Mouse (Mus musculus): ENCODE data around the gene Dchs1. TPM values are rescaled to one million over a fixed set of nuclear protein-coding genes. Genes with fewer than 3 reads are reported as not detected.

Gene Dchs1
- polyA plus RNA-seq, 1 experiment from 2014 or later: 8.3 TPM

DNA sequence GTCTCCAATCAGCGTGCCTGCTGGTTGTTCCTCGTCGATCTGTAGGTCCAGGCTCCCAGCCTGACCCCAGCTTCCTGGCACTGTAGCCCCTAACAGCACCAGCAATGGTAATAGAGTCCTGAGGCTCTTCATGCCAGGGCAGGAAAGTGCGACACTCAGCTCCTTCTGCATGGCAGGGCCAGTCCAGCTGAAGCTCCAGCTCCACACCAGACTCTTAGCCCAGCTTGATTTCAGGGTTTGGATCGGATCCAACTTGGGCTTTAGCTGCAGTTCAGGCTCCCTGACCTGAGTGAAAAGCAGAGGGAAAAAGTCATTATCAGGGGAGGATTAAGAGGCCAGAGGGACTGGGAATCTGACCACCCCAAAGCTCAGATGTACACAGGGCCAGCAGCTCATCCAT, 14.4 kb downstream of the Dchs1 start:
- ATAC-seq (ENCODE audit: insufficient number of reproducible peaks, insufficient read depth, low FRiP score, low read depth): no peak
- WGBS: 75% methylated on average over 5 of the region's 5 CpGs
- peaks cover 6 to 15% of the 10 kb centered on the region in 2 experiments; a peak in 3 of 4 replicates for H3K4me1 ChIP-seq (ENCODE audit: control insufficient read depth in 2 of 2, insufficient read depth in 2 of 2, low read length in 2 of 2)

DNA sequence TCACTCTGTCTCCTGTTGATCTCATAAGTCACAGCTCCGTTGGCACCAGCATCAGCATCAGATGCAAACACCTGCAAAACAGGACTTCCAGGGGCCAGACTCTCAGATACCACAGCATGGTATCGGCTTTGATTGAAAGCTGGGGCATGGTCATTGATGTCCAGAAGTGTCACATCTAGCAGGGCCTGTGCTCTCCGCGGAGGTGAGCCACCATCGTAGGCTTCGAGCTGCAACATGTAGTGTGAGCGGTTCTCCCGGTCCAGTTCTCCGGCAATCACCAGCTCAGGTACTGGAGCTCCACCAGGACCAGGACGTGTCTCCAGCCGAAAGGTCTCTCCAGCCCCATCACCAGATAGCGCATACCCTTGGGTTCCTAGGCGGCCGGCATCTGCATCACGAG, 15.1 kb downstream of the Dchs1 start:
- H3K36me3 ChIP-seq (ENCODE audit: control insufficient read depth, insufficient read depth, low read length): peaks cover 29% of the 10 kb centered on the region
- H3K4me1 ChIP-seq (ENCODE audit: control insufficient read depth in 2 of 2, insufficient read depth in 2 of 2, low read length in 2 of 2): peaks cover 5 to 19% of the 10 kb centered on the region in 2 experiments; a peak in 3 of 4 replicates
- no peaks in the 10 kb centered on the region for H3K9me3 ChIP-seq (ENCODE audit: control insufficient read depth, low read length)
- H3K4me2 ChIP-seq (ENCODE audit: low read length): no peak overlapping the region
- 91% methylated on average over 15 of the region's 15 CpGs for WGBS
- ATAC-seq (ENCODE audit: insufficient number of reproducible peaks, insufficient read depth, low FRiP score, low read depth): no peak
- H3K27ac ChIP-seq (replicated peaks in 1 of 2; ENCODE audit: control insufficient read depth in 1 of 2, insufficient read depth in 1 of 2, low read depth in 2 of 2, low read length in 2 of 2): no peak overlapping the region
- H3K9ac ChIP-seq (ENCODE audit: low read length): no peak overlapping the region
- H3K4me3 ChIP-seq (ENCODE audit: control insufficient read depth in 1 of 2, insufficient read depth in 1 of 2, low read depth in 1 of 2, low read length in 2 of 2): no peak overlapping the region
- H3K27me3 ChIP-seq (ENCODE audit: control insufficient read depth, insufficient read depth, low read length): no peaks in the 10 kb centered on the region

More for the DNA sequence above, 14.4 kb downstream of the Dchs1 start:
- Histone ChIP-seq H3K9me3 (ENCODE audit: control insufficient read depth, low read length) (no peaks in the 10 kb centered on the region), H3K36me3 (ENCODE audit: control insufficient read depth, insufficient read depth, low read length) (peaks cover 29% of the 10 kb centered on the region), H3K9ac (ENCODE audit: low read length) (no peak overlapping the region), H3K27me3 (ENCODE audit: control insufficient read depth, insufficient read depth, low read length) (no peaks in the 10 kb centered on the region), H3K4me2 (ENCODE audit: low read length) (no peak overlapping the region), H3K4me3 (ENCODE audit: control insufficient read depth in 1 of 2, insufficient read depth in 1 of 2, low read depth in 1 of 2, low read length in 2 of 2) (no peak overlapping the region), H3K27ac (replicated peaks in 1 of 2; ENCODE audit: control insufficient read depth in 1 of 2, insufficient read depth in 1 of 2, low read depth in 2 of 2, low read length in 2 of 2) (no peak overlapping the region)

DNA sequence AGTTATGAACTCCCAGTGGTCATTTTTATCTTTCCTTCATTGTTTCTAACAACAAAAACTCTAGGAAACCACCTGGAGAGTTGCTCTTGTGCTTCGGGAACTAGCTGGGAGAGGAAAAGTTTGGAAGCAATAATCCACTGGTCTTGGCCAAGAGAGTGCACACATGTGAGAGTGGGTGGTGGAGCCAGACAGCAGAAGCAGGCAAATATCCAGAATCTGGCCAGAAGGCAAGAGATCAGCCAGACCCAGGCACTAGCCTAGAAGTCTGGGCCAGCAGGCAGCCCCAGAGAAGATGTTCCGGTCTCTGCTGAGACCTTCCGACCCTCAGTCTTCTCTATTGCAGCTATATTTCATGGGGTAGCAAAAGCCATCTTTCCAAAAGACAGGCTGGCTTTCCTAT, 17.5 kb downstream of the Dchs1 start:
- Histone ChIP-seq H3K9ac (ENCODE audit: low read length) (no peak overlapping the region), H3K9me3 (ENCODE audit: control insufficient read depth, low read length) (no peaks in the 10 kb centered on the region), H3K36me3 (ENCODE audit: control insufficient read depth, insufficient read depth, low read length) (peaks cover 41% of the 10 kb centered on the region), H3K4me1 (ENCODE audit: control insufficient read depth in 2 of 2, insufficient read depth in 2 of 2, low read length in 2 of 2) (peaks cover 5 to 17% of the 10 kb centered on the region in 2 experiments; a peak in 3 of 4 replicates), H3K27me3 (ENCODE audit: control insufficient read depth, insufficient read depth, low read length) (no peaks in the 10 kb centered on the region), H3K4me3 (ENCODE audit: control insufficient read depth in 1 of 2, insufficient read depth in 1 of 2, low read depth in 1 of 2, low read length in 2 of 2) (no peak overlapping the region), H3K4me2 (ENCODE audit: low read length) (no peak overlapping the region), H3K27ac (replicated peaks in 1 of 2; ENCODE audit: control insufficient read depth in 1 of 2, insufficient read depth in 1 of 2, low read depth in 2 of 2, low read length in 2 of 2) (no peak overlapping the region)
- ATAC-seq (ENCODE audit: insufficient number of reproducible peaks, insufficient read depth, low FRiP score, low read depth): no peak
- 91% methylated on average over 3 of the region's 3 CpGs for WGBS

DNA sequence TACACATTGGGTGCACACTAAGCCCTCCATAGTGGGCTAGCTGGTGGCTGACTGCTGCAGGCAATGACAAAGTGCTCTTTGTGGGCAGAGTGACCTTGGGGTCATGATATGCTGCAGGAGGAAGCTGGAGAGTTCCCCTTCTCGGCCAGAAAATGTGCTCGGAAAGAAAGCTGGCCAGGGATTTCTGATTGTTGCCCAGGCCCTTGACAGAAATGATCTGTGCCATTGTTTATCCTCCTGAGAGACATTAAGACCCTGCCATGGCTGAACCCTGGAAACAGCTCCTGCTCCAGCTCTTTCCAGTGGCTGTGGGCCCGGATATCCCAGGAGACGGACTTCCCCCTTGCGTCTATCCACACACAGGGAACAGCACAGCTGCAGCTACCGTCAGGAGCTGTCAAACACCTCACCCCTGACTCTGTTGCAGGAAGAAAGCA, 19.7 kb downstream of the Dchs1 start:
- no peak for ATAC-seq (ENCODE audit: insufficient number of reproducible peaks, insufficient read depth, low FRiP score, low read depth)

DNA sequence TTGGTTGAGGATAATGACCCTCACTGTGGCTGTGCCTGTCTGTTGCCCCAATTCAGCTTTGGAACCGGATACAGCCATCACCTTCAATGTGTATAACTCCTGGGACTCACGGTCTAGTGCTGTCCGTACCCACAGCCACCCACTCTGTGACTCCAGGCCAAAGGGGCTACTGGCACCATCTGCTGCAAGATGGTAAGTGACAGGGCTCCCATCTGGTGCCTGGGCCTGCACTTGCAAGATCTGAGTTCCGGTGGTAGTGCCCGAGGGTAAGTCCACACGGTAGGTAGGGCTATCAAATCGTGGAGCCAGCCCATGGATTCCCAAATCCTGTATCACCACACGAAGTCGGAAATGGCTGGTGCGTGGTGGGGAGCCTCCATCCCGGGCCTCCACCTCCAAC, 23.1 kb downstream of the Dchs1 start:
- Histone ChIP-seq H3K9ac (ENCODE audit: low read length) (no peak overlapping the region), H3K27ac (replicated peaks in 1 of 2; ENCODE audit: control insufficient read depth in 1 of 2, insufficient read depth in 1 of 2, low read depth in 2 of 2, low read length in 2 of 2) (no peak overlapping the region), H3K36me3 (ENCODE audit: control insufficient read depth, insufficient read depth, low read length) (peaks cover 53% of the 10 kb centered on the region), H3K9me3 (ENCODE audit: control insufficient read depth, low read length) (no peaks in the 10 kb centered on the region), H3K4me1 (ENCODE audit: control insufficient read depth in 2 of 2, insufficient read depth in 2 of 2, low read length in 2 of 2) (peaks cover 3 to 12% of the 10 kb centered on the region in 2 experiments; a peak in 3 of 4 replicates), H3K27me3 (ENCODE audit: control insufficient read depth, insufficient read depth, low read length) (peaks cover 22% of the 10 kb centered on the region), H3K4me2 (ENCODE audit: low read length) (no peak overlapping the region), H3K4me3 (ENCODE audit: control insufficient read depth in 1 of 2, insufficient read depth in 1 of 2, low read depth in 1 of 2, low read length in 2 of 2) (no peak overlapping the region)
- 86% methylated on average over 11 of the region's 11 CpGs for WGBS
- ATAC-seq (ENCODE audit: insufficient number of reproducible peaks, insufficient read depth, low FRiP score, low read depth): no peak

More for the DNA sequence above, 19.7 kb downstream of the Dchs1 start:
- Histone ChIP-seq H3K4me3 (ENCODE audit: control insufficient read depth in 1 of 2, insufficient read depth in 1 of 2, low read depth in 1 of 2, low read length in 2 of 2) (no peak overlapping the region), H3K36me3 (ENCODE audit: control insufficient read depth, insufficient read depth, low read length) (peaks cover 60% of the 10 kb centered on the region), H3K9me3 (ENCODE audit: control insufficient read depth, low read length) (no peaks in the 10 kb centered on the region), H3K27ac (replicated peaks in 1 of 2; ENCODE audit: control insufficient read depth in 1 of 2, insufficient read depth in 1 of 2, low read depth in 2 of 2, low read length in 2 of 2) (peak overlapping the region; percentile 14 to 55; a peak in 1 of 4 replicates), H3K4me2 (ENCODE audit: low read length) (no peak overlapping the region), H3K27me3 (ENCODE audit: control insufficient read depth, insufficient read depth, low read length) (peaks cover 11% of the 10 kb centered on the region), H3K9ac (ENCODE audit: low read length) (no peak overlapping the region), H3K4me1 (ENCODE audit: control insufficient read depth in 2 of 2, insufficient read depth in 2 of 2, low read length in 2 of 2) (peaks cover 3 to 12% of the 10 kb centered on the region in 2 experiments; a peak in 3 of 4 replicates)
- WGBS: 31% methylated on average over 6 of the region's 6 CpGs

DNA sequence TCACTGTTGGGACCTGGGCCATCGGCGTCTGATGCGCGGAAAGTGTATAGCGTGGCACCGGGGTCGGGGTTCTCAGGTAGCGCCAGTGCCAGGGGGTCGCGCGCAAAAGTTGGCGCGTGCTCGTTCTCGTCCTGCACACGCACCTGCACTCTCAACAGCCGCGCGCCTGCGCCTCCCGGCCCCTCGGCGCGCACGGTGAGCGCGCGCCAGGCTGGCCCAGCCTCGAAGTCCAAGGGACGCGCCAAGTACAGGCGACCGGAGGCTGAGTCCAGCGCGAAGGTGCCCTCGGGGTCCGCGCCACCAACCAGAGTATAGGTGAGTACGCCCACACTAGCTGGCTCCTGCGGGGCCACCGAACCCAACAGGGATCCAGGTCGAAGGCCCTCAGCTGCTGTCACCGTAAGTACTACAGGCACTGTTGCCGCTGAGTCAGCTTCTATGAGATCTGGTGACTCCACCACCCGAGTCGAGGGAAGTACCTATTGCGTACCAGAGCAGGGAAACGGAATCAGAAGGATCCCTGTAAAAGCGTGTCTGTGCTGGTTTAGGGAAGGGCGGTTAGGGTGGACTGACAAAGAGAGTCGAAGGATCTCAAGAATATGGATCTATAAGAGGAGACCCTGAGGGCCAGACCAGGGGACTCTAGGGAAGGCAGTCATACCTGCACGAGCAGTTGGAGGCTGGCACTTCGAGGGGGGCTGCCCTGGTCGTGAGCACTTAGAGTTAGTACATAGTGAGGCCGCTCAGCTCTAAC, 24.8 kb downstream of the Dchs1 start:
- no peak for ATAC-seq (ENCODE audit: insufficient number of reproducible peaks, insufficient read depth, low FRiP score, low read depth)
- H3K27me3 ChIP-seq (ENCODE audit: control insufficient read depth, insufficient read depth, low read length): peaks cover 22% of the 10 kb centered on the region
- H3K4me2 ChIP-seq (ENCODE audit: low read length): peak overlapping the region; percentile 84
- WGBS: 34% methylated on average over 55 of the region's 55 CpGs
- H3K9ac ChIP-seq (ENCODE audit: low read length): peak overlapping the region; percentile 34; the same call in 1 of the 2 replicates
- H3K36me3 ChIP-seq (ENCODE audit: control insufficient read depth, insufficient read depth, low read length): peaks cover 69% of the 10 kb centered on the region
- H3K27ac ChIP-seq (replicated peaks in 1 of 2; ENCODE audit: control insufficient read depth in 1 of 2, insufficient read depth in 1 of 2, low read depth in 2 of 2, low read length in 2 of 2): no peak overlapping the region
- H3K9me3 ChIP-seq (ENCODE audit: control insufficient read depth, low read length): no peaks in the 10 kb centered on the region
- H3K4me3 ChIP-seq (ENCODE audit: control insufficient read depth in 1 of 2, insufficient read depth in 1 of 2, low read depth in 1 of 2, low read length in 2 of 2): peak overlapping the region; percentile 24 to 39
- peaks cover 0 to 7% of the 10 kb centered on the region in 2 experiments; a peak in 1 of 4 replicates for H3K4me1 ChIP-seq (ENCODE audit: control insufficient read depth in 2 of 2, insufficient read depth in 2 of 2, low read length in 2 of 2)

DNA sequence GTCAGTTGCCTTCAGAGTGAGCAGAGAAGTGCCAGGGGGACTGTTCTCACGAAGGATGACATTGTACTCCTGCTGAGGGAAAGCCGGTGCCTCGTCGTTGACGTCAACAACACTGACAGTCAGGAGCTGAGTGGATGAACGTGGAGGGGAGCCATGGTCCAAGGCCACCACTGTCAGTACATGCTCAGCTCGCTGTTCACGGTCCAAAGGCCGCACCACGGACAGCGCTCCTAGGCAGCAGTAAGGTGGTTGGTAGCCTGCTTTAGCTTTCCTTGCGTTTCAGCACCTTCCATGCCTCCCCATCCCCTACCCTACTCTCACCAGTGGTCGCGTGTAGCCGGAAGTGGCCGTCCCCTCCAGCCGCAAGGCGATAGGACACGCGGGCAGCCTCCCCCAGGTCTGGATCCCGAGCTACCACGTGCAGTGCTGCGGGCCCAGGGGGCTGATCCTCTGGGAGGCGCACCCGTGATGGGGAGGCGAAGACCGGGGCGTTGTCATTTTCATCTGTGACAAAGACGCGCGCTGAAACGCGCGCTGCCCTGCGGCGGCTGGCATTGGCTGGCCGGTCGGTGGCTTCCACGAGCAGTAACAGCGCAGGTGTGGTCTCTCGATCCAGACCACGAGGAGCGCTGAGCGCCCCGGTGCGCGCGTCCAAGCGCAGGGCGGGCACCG, 25.5 kb downstream of the Dchs1 start:
- Histone ChIP-seq H3K27me3 (ENCODE audit: control insufficient read depth, insufficient read depth, low read length) (peaks cover 22% of the 10 kb centered on the region), H3K9me3 (ENCODE audit: control insufficient read depth, low read length) (no peaks in the 10 kb centered on the region), H3K36me3 (ENCODE audit: control insufficient read depth, insufficient read depth, low read length) (peaks cover 76% of the 10 kb centered on the region), H3K9ac (ENCODE audit: low read length) (no peak overlapping the region), H3K27ac (replicated peaks in 1 of 2; ENCODE audit: control insufficient read depth in 1 of 2, insufficient read depth in 1 of 2, low read depth in 2 of 2, low read length in 2 of 2) (no peak overlapping the region), H3K4me2 (ENCODE audit: low read length) (peak overlapping the region; percentile 84), H3K4me3 (ENCODE audit: control insufficient read depth in 1 of 2, insufficient read depth in 1 of 2, low read depth in 1 of 2, low read length in 2 of 2) (peak overlapping the region; percentile 24 to 39), H3K4me1 (ENCODE audit: control insufficient read depth in 2 of 2, insufficient read depth in 2 of 2, low read length in 2 of 2) (peaks cover 0 to 4% of the 10 kb centered on the region in 2 experiments; a peak in 1 of 4 replicates)
- ATAC-seq (ENCODE audit: insufficient number of reproducible peaks, insufficient read depth, low FRiP score, low read depth): 0 out of 2 replicates have a peak, but pooled peaks have one; percentile 27
- WGBS: 21% methylated on average over 51 of the region's 51 CpGs
